Mouse (Mus musculus) midbrain, embryonic 11.5 days (tissue): ENCODE data around the gene Aatf. TPM values are rescaled to one million over a fixed set of nuclear protein-coding genes. Genes with fewer than 3 reads are reported as not detected.
A peak's percentile ranks its signal among the peaks of the same experiment; 100 is the strongest.
"Not testable (repeated sequence)": the region's sequence is repeated elsewhere in the genome, so short reads cannot be mapped to it uniquely, and the experiment has no call there.

ENCODE experiments used
- ATAC-seq: fragments of 200-750 bp; cut with Nextera tagmentation; 2 replicates; pipeline ENCODE4 v1.8.0; 2017; ENCODE audit warnings: moderate TSS enrichment, moderate library complexity; ENCODE audit not compliant: low FRiP score
- DNase-seq: peaks from one replicate; pipeline ENCODE4 v3.0.0; 2015; ENCODE audit warnings: low spot score; ENCODE audit errors: missing footprints
- H3K27ac ChIP-seq: fragments of 300-500 bp; sonication (generic); 2 replicates; pipeline ENCODE4 v1.5.1; 2014; ENCODE audit warnings: low read depth, low read length
- H3K27me3 ChIP-seq: fragments of 300-500 bp; sonication (generic); 2 replicates; pipeline ENCODE4 v1.6.1; 2014; ENCODE audit warnings: mild to moderate bottlenecking, low read length, moderate library complexity, mixed read lengths; ENCODE audit not compliant: control insufficient read depth, insufficient read depth
- H3K36me3 ChIP-seq: fragments of 300-500 bp; sonication (generic); 2 replicates; pipeline ENCODE4 v1.6.1; 2014; ENCODE audit warnings: mild to moderate bottlenecking, low read length, moderate library complexity, mixed read lengths; ENCODE audit not compliant: control insufficient read depth, insufficient read depth
- H3K4me1 ChIP-seq: fragments of 300-500 bp; sonication (generic); 2 replicates; pipeline ENCODE4 v1.6.1; 2014; ENCODE audit warnings: low read length; ENCODE audit not compliant: control insufficient read depth, insufficient read depth
- H3K4me2 ChIP-seq: fragments of 300-500 bp; sonication (generic); 2 replicates; pipeline ENCODE4 v1.6.1; 2014; ENCODE audit warnings: mild to moderate bottlenecking, moderate library complexity
- H3K4me3 ChIP-seq: fragments of 300-500 bp; sonication (generic); 2 replicates; pipeline ENCODE4 v1.5.1; 2014; ENCODE audit warnings: low read depth, low read length
- H3K9ac ChIP-seq: fragments of 300-500 bp; sonication (generic); 2 replicates; pipeline ENCODE4 v1.6.1; 2014; ENCODE audit warnings: low read length
- H3K9me3 ChIP-seq: fragments of 300-500 bp; sonication (generic); 2 replicates; pipeline ENCODE4 v1.6.1; 2016; ENCODE audit warnings: low read length; ENCODE audit not compliant: control insufficient read depth
- WGBS: fragments of 180-500 bp; shearing (Covaris S2); extraction: QIAGEN DNeasy Blood & Tissue Kit; methylation state at CpG from one replicate; pipeline ENCODE4 v1.1.7; 2014; 5-methylcytosine and 5-hydroxymethylcytosine counted together
- polyA plus RNA-seq: library from polyadenylated mRNA; unstranded; fragments of >200 nt; fragmentation: Nextera tagmentation; extraction: Ambion mirVana; gene quantifications from 2 replicates; pipeline ENCODE4 v1.2.1, GENCODE M21; 2014

The Aatf gene
- polyA plus RNA-seq, 1 experiment from 2014 or later: 54.8 TPM

DNA sequence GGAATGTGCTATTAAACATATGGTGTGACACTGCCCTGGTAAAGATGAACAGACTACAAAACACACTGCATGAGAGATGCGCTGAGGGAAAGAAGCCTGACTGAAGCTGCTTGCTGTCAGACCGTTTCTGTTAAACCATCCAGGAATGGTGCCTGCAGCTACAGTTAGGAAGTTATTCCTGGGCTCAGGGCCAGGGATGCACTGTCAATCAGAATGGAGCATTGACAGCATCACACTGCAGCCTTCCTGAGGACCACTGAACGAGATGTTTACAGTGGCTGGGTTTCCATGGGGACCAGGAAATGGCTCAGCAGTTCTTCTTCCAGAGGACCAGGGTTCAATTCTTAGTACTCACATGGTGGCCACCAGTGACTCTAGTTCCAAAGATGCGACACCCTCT, 102.9 kb downstream of the Aatf start:
- 0 out of 2 replicates have a peak, but pooled peaks cover 3% of the 10 kb centered on the region for H3K9me3 ChIP-seq

DNA sequence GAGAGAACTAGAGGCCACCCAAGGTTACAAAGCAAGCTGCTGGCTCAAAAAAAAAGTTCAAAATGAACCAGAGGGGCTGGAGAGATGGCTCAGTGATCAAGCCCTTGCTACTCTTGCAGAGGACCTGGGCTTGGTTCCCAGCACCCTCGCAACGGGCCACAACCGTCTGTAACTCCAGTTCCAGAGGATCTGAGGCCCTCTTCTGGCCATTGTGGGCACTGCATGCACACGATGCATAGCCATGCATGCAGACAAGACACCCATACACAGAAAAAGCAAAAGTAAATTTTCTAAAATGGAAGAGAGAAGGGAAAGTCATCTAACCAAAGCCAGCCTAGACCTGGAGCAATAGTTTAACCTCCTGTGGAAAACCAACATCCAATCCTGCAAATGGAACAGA, 106.6 kb downstream of the Aatf start:
- H3K4me3 ChIP-seq: no peak overlapping the region
- ATAC-seq: no peak
- no peak overlapping the region for H3K27ac ChIP-seq
- DNase-seq: no peak
- H3K4me1 ChIP-seq: no peaks in the 10 kb centered on the region
- WGBS: 91% methylated on average over 4 of the region's 4 CpGs
- no peak overlapping the region for H3K4me2 ChIP-seq
- no peak overlapping the region for H3K9ac ChIP-seq
- no peaks in the 10 kb centered on the region for H3K36me3 ChIP-seq
- H3K27me3 ChIP-seq: no peaks in the 10 kb centered on the region
- 0 out of 2 replicates have a peak, but pooled peaks cover 3% of the 10 kb centered on the region for H3K9me3 ChIP-seq

More for the DNA sequence above, 102.9 kb downstream of the Aatf start:
- Histone ChIP-seq H3K27me3 (no peaks in the 10 kb centered on the region), H3K9ac (no peak overlapping the region), H3K4me2 (no peak overlapping the region), H3K4me1 (peaks cover 7% of the 10 kb centered on the region), H3K36me3 (no peaks in the 10 kb centered on the region), H3K4me3 (no peak overlapping the region), H3K27ac (no peak overlapping the region)
- ATAC-seq (no peak), DNase-seq (no peak)
- 75% methylated on average over 4 of the region's 4 CpGs for WGBS

DNA sequence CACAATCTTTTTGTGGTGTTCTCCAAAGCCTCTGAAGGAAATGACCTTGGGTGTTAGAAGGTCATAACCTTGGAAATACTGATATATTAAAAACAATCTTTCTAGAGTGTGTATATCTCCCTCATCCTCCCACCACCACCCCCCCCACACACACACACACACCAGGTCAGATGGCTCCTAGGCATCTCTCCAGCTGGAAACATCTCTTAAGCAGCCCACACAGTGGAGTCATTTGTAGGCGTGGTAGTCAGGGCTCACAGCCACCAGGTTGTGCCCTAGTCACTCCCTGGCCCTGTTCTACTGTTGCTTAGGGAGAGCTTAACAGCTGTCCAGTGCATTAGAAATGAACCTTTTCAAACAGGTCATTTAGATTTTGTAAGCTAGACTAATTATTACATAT, 118.3 kb downstream of the Aatf start:
- Histone ChIP-seq H3K4me1 (no peaks in the 10 kb centered on the region), H3K9ac (no peak overlapping the region), H3K9me3 (no peaks in the 10 kb centered on the region), H3K4me3 (no peak overlapping the region), H3K36me3 (no peaks in the 10 kb centered on the region), H3K27me3 (no peaks in the 10 kb centered on the region), H3K4me2 (no peak overlapping the region), H3K27ac (no peak overlapping the region)
- ATAC-seq (no peak), DNase-seq (no peak)
- 89% methylated on average over 1 of the region's 1 CpGs for WGBS

DNA sequence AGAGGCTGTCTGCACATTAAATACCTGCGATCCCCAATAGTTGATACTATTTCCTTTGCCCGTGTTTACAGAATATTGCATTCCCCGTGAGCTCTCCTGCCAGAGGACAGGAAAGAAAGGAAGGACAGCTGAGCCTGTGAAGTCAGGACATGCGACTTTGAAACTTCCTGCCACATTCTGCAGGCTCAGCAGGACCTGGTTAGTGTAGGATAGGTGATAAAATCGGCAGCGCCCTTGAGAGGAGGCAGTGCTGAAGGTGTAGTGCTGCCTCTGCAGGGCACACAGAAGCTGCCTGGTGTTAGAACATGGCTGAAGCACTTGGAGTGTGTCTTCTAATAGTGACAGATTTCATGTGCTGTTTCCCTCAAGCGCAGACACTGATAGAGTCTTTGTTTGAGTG, 119.8 kb downstream of the Aatf start:
- WGBS: 82% methylated on average over 7 of the region's 7 CpGs
- Histone ChIP-seq H3K27ac (no peak overlapping the region), H3K4me3 (no peak overlapping the region), H3K9me3 (no peaks in the 10 kb centered on the region), H3K9ac (no peak overlapping the region), H3K4me2 (no peak overlapping the region), H3K4me1 (no peaks in the 10 kb centered on the region), H3K27me3 (no peaks in the 10 kb centered on the region), H3K36me3 (no peaks in the 10 kb centered on the region)
- DNase-seq (no peak), ATAC-seq (no peak)

DNA sequence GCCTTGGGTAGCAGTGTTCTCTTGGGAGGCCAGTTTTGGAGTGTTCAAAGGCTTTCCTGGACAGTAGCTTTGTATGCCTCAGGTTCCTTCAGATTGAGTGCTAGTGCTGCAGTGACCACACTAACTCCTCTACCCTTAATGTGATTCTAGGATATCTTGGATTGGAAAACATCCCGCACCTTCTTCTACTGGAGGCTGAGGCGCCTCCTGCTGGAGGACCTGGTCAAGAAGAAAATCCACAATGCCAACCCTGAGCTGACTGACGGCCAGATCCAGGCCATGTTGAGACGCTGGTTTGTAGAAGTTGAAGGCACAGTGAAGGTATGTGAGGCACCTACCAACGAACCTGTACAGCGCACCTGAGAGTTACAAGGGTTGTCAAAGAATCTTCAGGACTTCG, 121.3 kb downstream of the Aatf start:
- not testable (repeated sequence) for H3K27me3 ChIP-seq, ATAC-seq, DNase-seq, H3K4me3 ChIP-seq, H3K4me1 ChIP-seq, H3K27ac ChIP-seq, H3K9ac ChIP-seq, H3K9me3 ChIP-seq, H3K36me3 ChIP-seq, H3K4me2 ChIP-seq
- WGBS: 79% methylated on average over 7 of the region's 7 CpGs

DNA sequence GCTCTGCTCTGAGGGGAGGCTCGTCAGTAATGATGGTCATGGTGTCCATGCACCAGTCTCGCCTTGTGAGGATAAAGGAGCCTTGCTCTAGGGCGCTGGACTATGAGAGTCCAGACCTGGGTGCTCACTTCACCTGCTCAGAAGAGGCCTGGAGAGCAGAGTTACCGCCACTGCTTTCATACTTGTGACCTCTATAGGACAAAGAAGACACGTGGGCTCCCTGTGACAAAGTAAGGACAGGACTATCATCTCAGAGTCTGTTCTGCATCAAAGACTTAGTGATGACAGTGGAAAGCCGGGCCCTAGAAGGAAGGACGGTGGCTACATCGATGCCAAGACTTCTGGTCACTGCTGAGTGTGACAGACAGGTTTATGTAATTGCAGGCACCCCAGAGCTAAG, 122.2 kb downstream of the Aatf start:
- DNase-seq (no peak), ATAC-seq (no peak)
- Histone ChIP-seq H3K36me3 (no peaks in the 10 kb centered on the region), H3K27ac (no peak overlapping the region), H3K4me1 (no peaks in the 10 kb centered on the region), H3K27me3 (no peaks in the 10 kb centered on the region), H3K9ac (no peak overlapping the region), H3K4me2 (no peak overlapping the region), H3K4me3 (no peak overlapping the region), H3K9me3 (no peaks in the 10 kb centered on the region)
- WGBS: 90% methylated on average over 8 of the region's 8 CpGs

DNA sequence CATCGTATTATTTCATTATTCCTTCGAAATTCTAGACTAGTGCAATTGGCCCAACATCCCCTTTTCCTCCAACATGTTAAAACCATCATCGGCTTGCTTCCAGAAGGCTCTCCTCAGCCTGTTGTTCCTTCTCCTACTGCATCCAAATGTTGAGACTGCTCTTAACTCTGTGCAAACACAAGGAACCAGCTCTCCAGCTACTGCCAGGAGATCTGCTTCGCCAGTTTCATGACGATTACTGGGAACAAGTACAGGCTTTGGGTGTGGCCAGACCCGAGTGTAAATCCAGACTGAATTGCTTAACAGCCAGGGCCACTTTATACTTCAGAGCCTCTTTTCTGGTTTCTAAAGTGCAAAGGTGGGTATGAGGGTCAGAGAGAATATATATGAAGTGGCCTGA, 124.0 kb downstream of the Aatf start:
- Histone ChIP-seq H3K9ac (no peak overlapping the region), H3K9me3 (no peaks in the 10 kb centered on the region), H3K27me3 (no peaks in the 10 kb centered on the region), H3K4me3 (no peak overlapping the region), H3K4me2 (no peak overlapping the region), H3K27ac (no peak overlapping the region), H3K4me1 (no peaks in the 10 kb centered on the region), H3K36me3 (no peaks in the 10 kb centered on the region)
- 87% methylated on average over 6 of the region's 6 CpGs for WGBS
- ATAC-seq (no peak), DNase-seq (no peak)

DNA sequence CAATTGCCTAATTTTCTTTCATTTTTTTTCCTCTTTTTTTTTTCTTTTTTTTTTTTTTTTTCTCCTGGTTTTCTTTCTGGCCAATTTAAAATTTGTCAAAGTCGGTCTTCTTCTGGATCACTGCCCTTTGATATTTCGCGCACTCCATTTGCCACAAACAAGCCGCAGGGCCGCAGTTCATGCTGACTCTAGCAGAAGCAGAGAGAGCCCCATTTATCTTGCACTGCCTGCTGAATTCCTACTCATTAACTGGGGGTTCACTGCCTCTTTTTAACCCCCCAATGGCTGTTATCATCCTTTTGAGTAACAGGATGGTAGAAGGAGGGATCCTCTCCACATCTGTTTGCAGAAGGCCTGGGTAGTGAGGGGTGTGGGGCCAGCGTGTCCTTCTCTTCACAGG, 129.4 kb downstream of the Aatf start:
- Histone ChIP-seq H3K4me3 (no peak overlapping the region), H3K27me3 (no peaks in the 10 kb centered on the region), H3K9me3 (no peaks in the 10 kb centered on the region), H3K27ac (peak overlapping the region; percentile 20; the same call in 1 of the 2 replicates), H3K9ac (no peak overlapping the region), H3K4me1 (peaks cover 8% of the 10 kb centered on the region), H3K4me2 (no peak overlapping the region), H3K36me3 (peaks cover 5% of the 10 kb centered on the region; the same call in 1 of the 2 replicates)
- 76% methylated on average over 6 of the region's 6 CpGs for WGBS
- ATAC-seq: no peak
- DNase-seq: no peak

DNA sequence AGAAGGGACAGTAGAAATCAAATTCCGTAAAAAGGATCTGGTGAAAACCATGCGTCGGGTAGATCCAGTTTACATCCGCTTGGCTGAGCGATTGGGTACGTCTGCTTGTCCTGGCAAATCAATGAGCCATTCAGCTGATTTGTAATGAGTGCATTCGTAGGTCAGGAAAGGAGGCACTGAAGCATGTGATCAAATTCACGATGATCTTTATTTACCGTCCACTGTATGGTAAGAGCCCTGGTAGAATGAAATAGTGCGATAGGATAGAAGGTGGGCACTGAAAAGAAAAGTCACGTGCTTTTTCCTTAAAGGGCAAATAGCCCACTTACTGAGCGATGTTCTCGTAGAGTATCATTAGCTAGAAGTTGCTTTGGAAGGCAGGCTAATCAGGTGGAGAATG, 130.9 kb downstream of the Aatf start:
- Histone ChIP-seq H3K36me3 (peaks cover 5% of the 10 kb centered on the region; the same call in 1 of the 2 replicates), H3K4me3 (no peak overlapping the region), H3K27ac (peak overlapping the region; percentile 25), H3K27me3 (no peaks in the 10 kb centered on the region), H3K4me2 (no peak overlapping the region), H3K9me3 (no peaks in the 10 kb centered on the region), H3K4me1 (peaks cover 9% of the 10 kb centered on the region), H3K9ac (no peak overlapping the region)
- ATAC-seq: no peak
- DNase-seq: no peak
- WGBS: 52% methylated on average over 13 of the region's 13 CpGs
